Mouse (Mus musculus) adipose tissue, adult 10 weeks (tissue): Measurements from ENCODE around the gene Cd33. TPM values are rescaled to one million over a fixed set of nuclear protein-coding genes. Genes with fewer than 3 reads are reported as not detected.

Experiments
- polyA plus RNA-seq: library from polyadenylated mRNA; stranded (reverse); fragments of 350-450 nt; fragmentation: Illumina TruSeq; extraction: RNeasy Lipid Tissue Mini Kit (QIAGEN cat#74804); gene quantifications from one replicate; pipeline ENCODE4 v1.2.3, GENCODE M21; 2014; ENCODE audit warnings: low read depth, low replicate concordance

The Cd33 gene
- 5.4 TPM for polyA plus RNA-seq

GRCm38 (mm10) chr7:43544225-43544977 lies at the start of gene Cd33:
TSS of gene Cd33 (minus strand) at chr7:43544428.

GRCm38 (mm10) chr7:43579440-43580171 lies 35.4 kb upstream of the Cd33 start, which contains the start of gene Zfp719:
TSS of gene Zfp719 (plus strand) at chr7:43579610.

GRCm38 (mm10) chr7:43562006-43562633 lies 17.9 kb upstream of the Cd33 start, which contains the start of gene Zfp658:
TSS of gene Zfp658 (plus strand) at chr7:43562256.

GRCm38 (mm10) chr7:43489631-43490125 lies 54.5 kb downstream of the Cd33 start, which contains the start of gene Iglon5:
TSS of gene Iglon5 (minus strand) at chr7:43490075.

Other genes starting within 250 kb of the Cd33 start
- 14.3 TPM for gene Zfp715, start 231.1 kb downstream of the Cd33 start, polyA plus RNA-seq
- 0.38 TPM for gene Siglecf, start 193.1 kb downstream of the Cd33 start, polyA plus RNA-seq
- 0.65 TPM for gene Siglecg, start 136.2 kb downstream of the Cd33 start, polyA plus RNA-seq
- gene Lim2, start 116.8 kb downstream of the Cd33 start, polyA plus RNA-seq: not detected
- gene Nkg7, start 107.4 kb downstream of the Cd33 start, polyA plus RNA-seq: 1.7 TPM
- 1.1 TPM for gene Cldnd2, start 103.6 kb downstream of the Cd33 start, polyA plus RNA-seq
- gene Etfb, start 100.3 kb downstream of the Cd33 start, polyA plus RNA-seq: 240 TPM
- 0.97 TPM for gene Gm45233, start 100.3 kb downstream of the Cd33 start, polyA plus RNA-seq
- gene Vsig10l, start 81.3 kb downstream of the Cd33 start, polyA plus RNA-seq: 3.8 TPM
- 1.0 TPM for gene Iglon5, start 54.4 kb downstream of the Cd33 start, polyA plus RNA-seq
- 0.27 TPM for gene 4931406B18Rik, start 38.5 kb downstream of the Cd33 start, polyA plus RNA-seq
- gene Zfp658, start 17.8 kb upstream of the Cd33 start, polyA plus RNA-seq: 3.3 TPM
- 6.0 TPM for gene Zfp719, start 35.2 kb upstream of the Cd33 start, polyA plus RNA-seq
- gene Zfp819, start 62.7 kb upstream of the Cd33 start, polyA plus RNA-seq: not detected
- not detected for gene Ceacam18, start 90.3 kb upstream of the Cd33 start, polyA plus RNA-seq
- 1.9 TPM for gene Siglece, start 115.7 kb upstream of the Cd33 start, polyA plus RNA-seq
- gene Ctu1, start 127.6 kb upstream of the Cd33 start, polyA plus RNA-seq: 9.8 TPM
- 0.32 TPM for gene Klk14, start 146.0 kb upstream of the Cd33 start, polyA plus RNA-seq
- gene Klk13, start 168.1 kb upstream of the Cd33 start, polyA plus RNA-seq: not detected
- not detected for gene Klk12, start 224.5 kb upstream of the Cd33 start, polyA plus RNA-seq
- gene Klk11, start 230.2 kb upstream of the Cd33 start, polyA plus RNA-seq: not detected
- gene Klk10, start 236.6 kb upstream of the Cd33 start, polyA plus RNA-seq: 0.37 TPM
- not detected for gene Klk9, start 247.5 kb upstream of the Cd33 start, polyA plus RNA-seq